Mouse (Mus musculus): Measurements from ENCODE around the gene Sec61a2. TPM values are rescaled to one million over a fixed set of nuclear protein-coding genes. Genes with fewer than 3 reads are reported as not detected.

Sec61a2 gene
- polyA plus RNA-seq, 1 experiment from 2014 or later: 80.6 TPM

- Histone ChIP-seq H3K36me3 (replicated peaks) (peaks cover 96% of the 10 kb centered on the region), H3K4me1 (no peaks in the 10 kb centered on the region)
- 93% methylated on average over 3 of the region's 3 CpGs for WGBS
These were observed 32.4 kb downstream of the Sec61a2 start, which contains the start of gene Gm13199 for GRCm38 (mm10) chr2:5862834-5863233. TSS of gene Gm13199 (minus strand) at chr2:5862934.

GRCm38 (mm10) chr2:5851866-5852265, 43.4 kb downstream of the Sec61a2 start:
- no peak overlapping the region for H3K27ac ChIP-seq
- no peak overlapping the region for H3K4me3 ChIP-seq
- WGBS: 93% methylated on average over 5 of the region's 5 CpGs
- H3K4me1 ChIP-seq: peaks cover under 1% of the 10 kb centered on the region; the same call in 1 of the 2 replicates
- H3K9me3 ChIP-seq: peaks cover 5% of the 10 kb centered on the region; the same call in 1 of the 2 replicates
- no peaks in the 10 kb centered on the region for H3K27me3 ChIP-seq (ENCODE audit: poor library complexity, severe bottlenecking)
- H3K36me3 ChIP-seq (replicated peaks): peaks cover 64% of the 10 kb centered on the region
- DNase-seq (ENCODE audit: extremely low spot score, low spot score): no peak

More at GRCm38 (mm10) chr2:5862834-5863233, 32.4 kb downstream of the Sec61a2 start, which contains the start of gene Gm13199:
- no peaks in the 10 kb centered on the region for H3K9me3 ChIP-seq
- H3K4me3 ChIP-seq: no peak within 1 kb of the TSS
- H3K27ac ChIP-seq: no peak within 1 kb of the TSS
- no peaks in the 10 kb centered on the region for H3K27me3 ChIP-seq (ENCODE audit: poor library complexity, severe bottlenecking)
- no peak for DNase-seq (ENCODE audit: extremely low spot score, low spot score)

- H3K27ac ChIP-seq: no peak overlapping the region
- no peak for DNase-seq (ENCODE audit: extremely low spot score, low spot score)
- peaks cover 5% of the 10 kb centered on the region; the same call in 1 of the 2 replicates for H3K9me3 ChIP-seq
- 96% methylated on average over 9 of the region's 9 CpGs for WGBS
- H3K4me3 ChIP-seq: no peak overlapping the region
- peaks cover 56% of the 10 kb centered on the region for H3K36me3 ChIP-seq (replicated peaks)
- no peaks in the 10 kb centered on the region for H3K27me3 ChIP-seq (ENCODE audit: poor library complexity, severe bottlenecking)
- peaks cover 8% of the 10 kb centered on the region for H3K4me1 ChIP-seq
These were observed 44.1 kb downstream of the Sec61a2 start for GRCm38 (mm10) chr2:5851116-5851515.

- 47% methylated on average over 4 of the region's 4 CpGs for WGBS
- H3K36me3 ChIP-seq (replicated peaks): peaks cover 52% of the 10 kb centered on the region
- no peak for DNase-seq (ENCODE audit: extremely low spot score, low spot score)
- no peaks in the 10 kb centered on the region for H3K27me3 ChIP-seq (ENCODE audit: poor library complexity, severe bottlenecking)
- peak overlapping the region; percentile 96 for H3K27ac ChIP-seq
- peaks cover 5% of the 10 kb centered on the region; the same call in 1 of the 2 replicates for H3K9me3 ChIP-seq
- H3K4me3 ChIP-seq: peak overlapping the region; percentile 80
- peaks cover 16% of the 10 kb centered on the region for H3K4me1 ChIP-seq
These were observed 49.4 kb downstream of the Sec61a2 start for GRCm38 (mm10) chr2:5845826-5846225.

- peaks cover 5% of the 10 kb centered on the region; the same call in 1 of the 2 replicates for H3K9me3 ChIP-seq
- peak; percentile 87 for DNase-seq (ENCODE audit: extremely low spot score, low spot score)
- H3K36me3 ChIP-seq (replicated peaks): peaks cover 52% of the 10 kb centered on the region
- H3K27ac ChIP-seq: peak within 1 kb of the TSS; percentile 96
- peaks cover 16% of the 10 kb centered on the region for H3K4me1 ChIP-seq
- no peaks in the 10 kb centered on the region for H3K27me3 ChIP-seq (ENCODE audit: poor library complexity, severe bottlenecking)
- H3K4me3 ChIP-seq: peak within 1 kb of the TSS; percentile 80
- under 1% methylated on average over 53 of the region's 53 CpGs for WGBS
These were observed 50.2 kb downstream of the Sec61a2 start, which contains the start of the genes Nudt5 and Cdc123 for GRCm38 (mm10) chr2:5844873-5845631. TSS of gene Nudt5 (plus strand) at chr2:5845019. TSS of gene Cdc123 (minus strand) at chr2:5845164.

GRCm38 (mm10) chr2:5844181-5844872, 50.9 kb downstream of the Sec61a2 start:
- Histone ChIP-seq H3K9me3 (peaks cover 11% of the 10 kb centered on the region; the same call in 1 of the 2 replicates), H3K27me3 (ENCODE audit: poor library complexity, severe bottlenecking) (no peaks in the 10 kb centered on the region), H3K4me3 (peak overlapping the region; percentile 80), H3K4me1 (peaks cover 16% of the 10 kb centered on the region), H3K36me3 (replicated peaks) (peaks cover 52% of the 10 kb centered on the region), H3K27ac (peak overlapping the region; percentile 96)
- DNase-seq (ENCODE audit: extremely low spot score, low spot score): no peak
- WGBS: 4% methylated on average over 23 of the region's 23 CpGs

GRCm38 (mm10) chr2:5840815-5841214, 54.4 kb downstream of the Sec61a2 start:
- H3K9me3 ChIP-seq: peaks cover 9% of the 10 kb centered on the region; the same call in 1 of the 2 replicates
- no peaks in the 10 kb centered on the region for H3K27me3 ChIP-seq (ENCODE audit: poor library complexity, severe bottlenecking)
- WGBS: 96% methylated on average over 11 of the region's 11 CpGs
- no peak overlapping the region for H3K27ac ChIP-seq
- peaks cover 68% of the 10 kb centered on the region for H3K36me3 ChIP-seq (replicated peaks)
- no peak overlapping the region for H3K4me3 ChIP-seq
- DNase-seq (ENCODE audit: extremely low spot score, low spot score): no peak
- peaks cover 5% of the 10 kb centered on the region for H3K4me1 ChIP-seq

- WGBS: 95% methylated on average over 5 of the region's 5 CpGs
- H3K4me3 ChIP-seq: no peak overlapping the region
- no peak overlapping the region for H3K27ac ChIP-seq
- no peak for DNase-seq (ENCODE audit: extremely low spot score, low spot score)
- no peaks in the 10 kb centered on the region for H3K9me3 ChIP-seq
- no peaks in the 10 kb centered on the region for H3K27me3 ChIP-seq (ENCODE audit: poor library complexity, severe bottlenecking)
- H3K4me1 ChIP-seq: no peaks in the 10 kb centered on the region
- peaks cover 79% of the 10 kb centered on the region for H3K36me3 ChIP-seq (replicated peaks)
These were observed 69.8 kb downstream of the Sec61a2 start for GRCm38 (mm10) chr2:5825265-5825913.

GRCm38 (mm10) chr2:5824685-5825084, 70.5 kb downstream of the Sec61a2 start:
- H3K9me3 ChIP-seq: no peaks in the 10 kb centered on the region

GRCm38 (mm10) chr2:5824213-5824612, 71.0 kb downstream of the Sec61a2 start:
- peaks cover 80% of the 10 kb centered on the region for H3K36me3 ChIP-seq (replicated peaks)
- 38% methylated on average over 1 of the region's 1 CpGs for WGBS
- H3K4me3 ChIP-seq: no peak overlapping the region
- H3K27me3 ChIP-seq (ENCODE audit: poor library complexity, severe bottlenecking): no peaks in the 10 kb centered on the region
- DNase-seq (ENCODE audit: extremely low spot score, low spot score): no peak
- no peaks in the 10 kb centered on the region for H3K4me1 ChIP-seq
- H3K9me3 ChIP-seq: no peaks in the 10 kb centered on the region
- no peak overlapping the region for H3K27ac ChIP-seq

More at GRCm38 (mm10) chr2:5824685-5825084, 70.5 kb downstream of the Sec61a2 start:
- Histone ChIP-seq H3K36me3 (replicated peaks) (peaks cover 80% of the 10 kb centered on the region), H3K4me1 (no peaks in the 10 kb centered on the region), H3K27ac (no peak overlapping the region), H3K27me3 (ENCODE audit: poor library complexity, severe bottlenecking) (no peaks in the 10 kb centered on the region), H3K4me3 (no peak overlapping the region)
- 91% methylated on average over 5 of the region's 5 CpGs for WGBS
- DNase-seq (ENCODE audit: extremely low spot score, low spot score): no peak

GRCm38 (mm10) chr2:5822449-5822848, 72.8 kb downstream of the Sec61a2 start:
- Histone ChIP-seq H3K36me3 (replicated peaks) (peaks cover 85% of the 10 kb centered on the region), H3K4me3 (no peak overlapping the region), H3K27ac (no peak overlapping the region), H3K27me3 (ENCODE audit: poor library complexity, severe bottlenecking) (no peaks in the 10 kb centered on the region), H3K9me3 (no peaks in the 10 kb centered on the region), H3K4me1 (no peaks in the 10 kb centered on the region)
- WGBS: 92% methylated on average over 6 of the region's 6 CpGs
- no peak for DNase-seq (ENCODE audit: extremely low spot score, low spot score)

- no peak for DNase-seq (ENCODE audit: extremely low spot score, low spot score)
- Histone ChIP-seq H3K27me3 (ENCODE audit: poor library complexity, severe bottlenecking) (no peaks in the 10 kb centered on the region), H3K36me3 (replicated peaks) (peaks cover 85% of the 10 kb centered on the region), H3K4me3 (no peak overlapping the region), H3K4me1 (no peaks in the 10 kb centered on the region), H3K9me3 (no peaks in the 10 kb centered on the region), H3K27ac (no peak overlapping the region)
- 96% methylated on average over 10 of the region's 10 CpGs for WGBS
These were observed 74.0 kb downstream of the Sec61a2 start for GRCm38 (mm10) chr2:5821264-5821663.

Measured in forebrain, embryonic 10.5 days (tissue).